Mouse (Mus musculus): ENCODE data around the gene Tmem248. TPM values are rescaled to one million over a fixed set of nuclear protein-coding genes. Genes with fewer than 3 reads are reported as not detected.

Gene Tmem248
- polyA plus RNA-seq, 1 experiment: 31.4 TPM

- peaks cover 2% of the 10 kb centered on the region for H3K4me1 ChIP-seq (ENCODE audit: control insufficient read depth, insufficient read depth, low read length)
- peak overlapping the region; percentile 53 for H3K27ac ChIP-seq (ENCODE audit: insufficient read depth, low read length)
- peak overlapping the region; percentile 84 for H3K4me3 ChIP-seq (ENCODE audit: insufficient read depth, low read length)
- no peak for TF ChIP-seq CTCF (IDR thresholded peaks at IDR 0.05; ENCODE audit: extremely low read depth, insufficient read depth, low read length)
- TF ChIP-seq POLR2A (IDR thresholded peaks at IDR 0.05; ENCODE audit: extremely low read depth, insufficient read depth, low read length): no peak
These were observed 4.9 kb downstream of the Tmem248 start for GRCm38 (mm10) chr5:130221760-130222145.

GRCm38 (mm10) chr5:130222146-130223004, 5.5 kb downstream of the Tmem248 start:
- peak overlapping the region; percentile 53 for H3K27ac ChIP-seq (ENCODE audit: insufficient read depth, low read length)
- H3K4me3 ChIP-seq (ENCODE audit: insufficient read depth, low read length): peak overlapping the region; percentile 84
- TF ChIP-seq POLR2A (IDR thresholded peaks at IDR 0.05; ENCODE audit: extremely low read depth, insufficient read depth, low read length): peak; percentile 43; the same call in 1 of the 2 replicates
- TF ChIP-seq CTCF (IDR thresholded peaks at IDR 0.05; ENCODE audit: extremely low read depth, insufficient read depth, low read length): peak; percentile 32
- H3K4me1 ChIP-seq (ENCODE audit: control insufficient read depth, insufficient read depth, low read length): peaks cover 5% of the 10 kb centered on the region

- Histone ChIP-seq H3K27ac (ENCODE audit: insufficient read depth, low read length) (no peak overlapping the region), H3K4me1 (ENCODE audit: control insufficient read depth, insufficient read depth, low read length) (peaks cover 10% of the 10 kb centered on the region), H3K4me3 (ENCODE audit: insufficient read depth, low read length) (no peak overlapping the region)
- no peak for TF ChIP-seq CTCF (IDR thresholded peaks at IDR 0.05; ENCODE audit: extremely low read depth, insufficient read depth, low read length)
- TF ChIP-seq POLR2A (IDR thresholded peaks at IDR 0.05; ENCODE audit: extremely low read depth, insufficient read depth, low read length): no peak
These were observed 9.9 kb downstream of the Tmem248 start for GRCm38 (mm10) chr5:130226790-130227189.

GRCm38 (mm10) chr5:130228120-130228519, 11.2 kb downstream of the Tmem248 start:
- TF ChIP-seq CTCF (IDR thresholded peaks at IDR 0.05; ENCODE audit: extremely low read depth, insufficient read depth, low read length) (no peak), POLR2A (IDR thresholded peaks at IDR 0.05; ENCODE audit: extremely low read depth, insufficient read depth, low read length) (no peak)
- Histone ChIP-seq H3K4me3 (ENCODE audit: insufficient read depth, low read length) (no peak overlapping the region), H3K4me1 (ENCODE audit: control insufficient read depth, insufficient read depth, low read length) (peaks cover 10% of the 10 kb centered on the region), H3K27ac (ENCODE audit: insufficient read depth, low read length) (no peak overlapping the region)

GRCm38 (mm10) chr5:130236302-130236701, 19.4 kb downstream of the Tmem248 start:
- TF ChIP-seq POLR2A (IDR thresholded peaks at IDR 0.05; ENCODE audit: extremely low read depth, insufficient read depth, low read length): no peak
- TF ChIP-seq CTCF (IDR thresholded peaks at IDR 0.05; ENCODE audit: extremely low read depth, insufficient read depth, low read length): no peak
- Histone ChIP-seq H3K27ac (ENCODE audit: insufficient read depth, low read length) (no peak overlapping the region), H3K4me3 (ENCODE audit: insufficient read depth, low read length) (no peak overlapping the region), H3K4me1 (ENCODE audit: control insufficient read depth, insufficient read depth, low read length) (peaks cover 1% of the 10 kb centered on the region; the same call in 1 of the 2 replicates)

- Histone ChIP-seq H3K27ac (ENCODE audit: insufficient read depth, low read length) (no peak overlapping the region), H3K4me3 (ENCODE audit: insufficient read depth, low read length) (no peak overlapping the region), H3K4me1 (ENCODE audit: control insufficient read depth, insufficient read depth, low read length) (no peaks in the 10 kb centered on the region)
- TF ChIP-seq CTCF (IDR thresholded peaks at IDR 0.05; ENCODE audit: extremely low read depth, insufficient read depth, low read length) (no peak), POLR2A (IDR thresholded peaks at IDR 0.05; ENCODE audit: extremely low read depth, insufficient read depth, low read length) (no peak)
These were observed 22.4 kb downstream of the Tmem248 start for GRCm38 (mm10) chr5:130239236-130239635.

GRCm38 (mm10) chr5:130239856-130240255, 23.0 kb downstream of the Tmem248 start:
- TF ChIP-seq POLR2A (IDR thresholded peaks at IDR 0.05; ENCODE audit: extremely low read depth, insufficient read depth, low read length): no peak
- no peak for TF ChIP-seq CTCF (IDR thresholded peaks at IDR 0.05; ENCODE audit: extremely low read depth, insufficient read depth, low read length)
- no peaks in the 10 kb centered on the region for H3K4me1 ChIP-seq (ENCODE audit: control insufficient read depth, insufficient read depth, low read length)

GRCm38 (mm10) chr5:130241426-130241825, 24.5 kb downstream of the Tmem248 start:
- Histone ChIP-seq H3K4me3 (ENCODE audit: insufficient read depth, low read length) (no peak overlapping the region), H3K4me1 (ENCODE audit: control insufficient read depth, insufficient read depth, low read length) (no peaks in the 10 kb centered on the region), H3K27ac (ENCODE audit: insufficient read depth, low read length) (no peak overlapping the region)
- no peak for TF ChIP-seq POLR2A (IDR thresholded peaks at IDR 0.05; ENCODE audit: extremely low read depth, insufficient read depth, low read length)

More at GRCm38 (mm10) chr5:130239856-130240255, 23.0 kb downstream of the Tmem248 start:
- Histone ChIP-seq H3K4me3 (ENCODE audit: insufficient read depth, low read length) (no peak overlapping the region), H3K27ac (ENCODE audit: insufficient read depth, low read length) (no peak overlapping the region)

- H3K4me1 ChIP-seq (ENCODE audit: control insufficient read depth, insufficient read depth, low read length): no peaks in the 10 kb centered on the region
- no peak overlapping the region for H3K27ac ChIP-seq (ENCODE audit: insufficient read depth, low read length)
- no peak for TF ChIP-seq CTCF (IDR thresholded peaks at IDR 0.05; ENCODE audit: extremely low read depth, insufficient read depth, low read length)
- TF ChIP-seq POLR2A (IDR thresholded peaks at IDR 0.05; ENCODE audit: extremely low read depth, insufficient read depth, low read length): no peak
- no peak overlapping the region for H3K4me3 ChIP-seq (ENCODE audit: insufficient read depth, low read length)
These were observed 30.9 kb downstream of the Tmem248 start for GRCm38 (mm10) chr5:130247823-130248222.

All from cortical plate, adult 2 months (tissue).